Mouse (Mus musculus) lung, adult 2 months (tissue): ENCODE measurements around the gene Olfr1295. TPM values are rescaled to one million over a fixed set of nuclear protein-coding genes. Genes with fewer than 3 reads are reported as not detected.

Experiments
- DNase-seq: peaks from one replicate; pipeline ENCODE4 v3.0.0; 2022
- H3K4me1 ChIP-seq: fragments of 200-500 bp; 2 replicates; pipeline ENCODE4 v1.6.1; 2011; ENCODE audit warnings: low read length; ENCODE audit not compliant: control insufficient read depth, insufficient read depth
- H3K4me3 ChIP-seq: fragments of 200-500 bp; replicated peaks from 2 replicates; pipeline ENCODE3; 2011; ENCODE audit warnings: low read depth, mild to moderate bottlenecking, control low read depth, low read length; ENCODE audit errors: extremely low read depth
- CTCF ChIP-seq: fragments of 200-500 bp; IDR thresholded peaks from 2 replicates; pipeline ENCODE4 v1.5.1; 2011; ENCODE audit warnings: mild to moderate bottlenecking, low read length, control low read depth; ENCODE audit not compliant: insufficient read depth
- POLR2A ChIP-seq: fragments of 200-500 bp; IDR thresholded peaks from 2 replicates; pipeline ENCODE4 v1.6.1; 2011; ENCODE audit warnings: low read depth, mild to moderate bottlenecking, control low read depth, low read length, borderline replicate concordance; ENCODE audit errors: extremely low read depth
- WGBS: fragments of 180-500 bp; shearing (Covaris S2); methylation state at CpG from one replicate; pipeline ENCODE4 v1.1.7; 2018; 5-methylcytosine and 5-hydroxymethylcytosine counted together
- polyA plus RNA-seq: library from polyadenylated mRNA; depleted of rRNA; stranded (reverse); fragments of >200 nt; gene quantifications from 2 replicates; pipeline ENCODE4 v1.2.3, GENCODE M21; 2012; rRNA removed

The Olfr1295 gene
- polyA plus RNA-seq, result not detected in 2 replicates

DNA sequence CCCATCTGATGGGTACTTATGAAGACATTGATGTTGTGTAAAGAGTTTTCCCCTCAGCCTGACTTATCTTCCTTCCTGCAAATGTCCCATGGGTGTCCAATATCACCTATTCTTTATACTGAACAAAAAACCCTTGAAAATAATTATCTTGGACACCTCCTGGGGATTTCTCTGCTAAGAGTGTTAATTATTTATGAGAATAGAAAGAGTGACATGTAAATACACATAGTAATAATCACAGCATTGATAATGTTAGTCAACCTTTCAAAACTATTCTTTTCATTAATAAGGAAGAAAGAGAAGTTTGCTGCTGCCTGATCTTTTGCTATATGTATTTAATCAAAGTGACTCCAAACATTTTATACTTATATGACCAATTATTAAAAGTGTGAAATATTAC, at the start of gene Olfr1295:
Gene Olfr1295, minus strand, starts transcription at position 101 of the 400 bp plus-strand sequence.
- DNase-seq, result no peak
- Histone ChIP-seq H3K4me1 (no peaks in the 10 kb centered on the region), H3K4me3 (no peak within 1 kb of the TSS)
- TF ChIP-seq POLR2A (no peak), CTCF (no peak)

DNA sequence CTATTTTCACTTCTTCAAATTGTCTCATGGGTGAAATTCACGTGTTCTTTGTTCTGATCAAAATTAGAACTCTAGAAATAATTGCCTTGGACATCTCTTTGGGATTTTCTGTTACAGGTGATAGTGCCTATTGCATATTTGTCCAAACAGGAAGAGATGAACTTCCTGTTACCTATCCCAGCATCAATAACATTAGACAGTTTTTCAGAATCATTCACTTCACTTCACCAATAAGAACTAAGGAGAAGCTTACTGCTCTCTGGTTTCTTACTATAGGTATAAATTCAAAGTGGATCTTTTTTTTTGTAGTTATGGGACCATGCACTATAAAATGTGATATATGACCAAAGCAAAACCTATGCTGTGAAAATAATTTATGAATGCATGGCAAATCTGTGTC, 29.3 kb downstream of the Olfr1295 start, which contains the start of gene Olfr1294:
Gene Olfr1294, minus strand, starts transcription at position 101 of the 400 bp plus-strand sequence.
- TF ChIP-seq CTCF, result no peak
- TF ChIP-seq POLR2A, result no peak
- no peaks in the 10 kb centered on the region for H3K4me1 ChIP-seq
- 37% methylated on average over 1 of the region's 1 CpGs for WGBS
- H3K4me3 ChIP-seq, result no peak within 1 kb of the TSS
- DNase-seq, result no peak

DNA sequence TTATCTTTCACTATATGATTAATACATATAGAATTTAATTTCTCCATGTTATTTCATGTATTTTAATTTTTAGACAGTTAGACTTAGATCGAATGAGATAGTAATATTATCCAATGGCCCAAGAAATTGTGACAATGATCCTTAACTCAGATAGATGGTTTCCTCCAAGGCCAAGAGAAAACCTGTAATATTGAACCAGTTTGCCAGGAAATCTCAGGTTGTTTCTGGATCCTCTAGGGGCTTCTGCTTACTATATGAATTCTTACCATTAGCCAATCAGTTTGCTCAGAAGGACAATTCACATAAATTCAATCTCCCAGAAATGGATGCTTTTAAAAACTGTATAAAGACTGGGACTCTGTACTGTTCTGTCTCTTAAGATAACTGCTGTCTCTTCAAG, 44.6 kb downstream of the Olfr1295 start, which contains the start of gene Olfr1293-ps:
Gene Olfr1293-ps, plus strand, starts transcription at position 301 of the 400 bp plus-strand sequence.
- no peak for DNase-seq
- no peak for TF ChIP-seq POLR2A
- no peak for TF ChIP-seq CTCF
- WGBS, result 74% methylated on average over 1 of the region's 1 CpGs
- H3K4me3 ChIP-seq, result no peak within 1 kb of the TSS
- no peaks in the 10 kb centered on the region for H3K4me1 ChIP-seq

DNA sequence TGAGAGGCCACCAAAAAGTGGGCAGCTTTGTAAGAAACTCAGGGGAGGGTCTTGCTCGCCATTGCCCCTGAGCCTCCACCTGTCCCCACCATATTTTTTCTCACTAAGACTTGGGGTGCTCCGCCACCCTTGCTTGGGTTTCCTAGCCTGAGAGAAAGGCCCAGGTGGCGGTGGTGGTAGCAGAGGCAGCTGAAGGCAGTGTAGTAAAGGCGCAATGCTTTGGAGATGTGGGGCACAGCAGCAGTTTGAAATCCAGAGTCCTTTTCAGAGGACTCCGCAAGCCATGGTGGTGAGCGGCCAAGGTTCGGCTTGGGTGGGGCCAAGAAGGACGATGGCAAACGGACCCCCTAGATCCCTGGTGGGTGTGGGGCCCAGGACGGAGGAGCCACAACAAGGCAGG, 52.0 kb downstream of the Olfr1295 start:
- no peaks in the 10 kb centered on the region for H3K4me1 ChIP-seq
- TF ChIP-seq CTCF (no peak), POLR2A (no peak)
- 90% methylated on average over 10 of the region's 10 CpGs for WGBS
- no peak overlapping the region for H3K4me3 ChIP-seq
- no peak for DNase-seq

Other genes with a start within 250 kb of the Olfr1295 start
- not detected in 2 replicates for gene Olfr1281, start 243.2 kb downstream of the Olfr1295 start, polyA plus RNA-seq
- gene Olfr1282, start 233.6 kb downstream of the Olfr1295 start, polyA plus RNA-seq, result not detected in 2 replicates
- not detected in 2 replicates for gene Olfr1283, start 202.9 kb downstream of the Olfr1295 start, polyA plus RNA-seq
- gene Olfr1284, start 194.2 kb downstream of the Olfr1295 start, polyA plus RNA-seq, result not detected in 2 replicates
- not detected in 2 replicates for gene Olfr1286, start 146.6 kb downstream of the Olfr1295 start, polyA plus RNA-seq
- gene Olfr1287, start 120.5 kb downstream of the Olfr1295 start, polyA plus RNA-seq, result not detected in 2 replicates
- gene Olfr1288, start 95.6 kb downstream of the Olfr1295 start, polyA plus RNA-seq, result not detected in 2 replicates
- not detected in 2 replicates for gene Olfr1289, start 88.9 kb downstream of the Olfr1295 start, polyA plus RNA-seq
- not detected in 2 replicates for gene Olfr1290, start 75.9 kb downstream of the Olfr1295 start, polyA plus RNA-seq
- not detected in 2 replicates for gene Olfr1291-ps1, start 72.5 kb downstream of the Olfr1295 start, polyA plus RNA-seq
- gene Olfr1293-ps, start 44.5 kb downstream of the Olfr1295 start, polyA plus RNA-seq, result not detected in 2 replicates
- not detected in 2 replicates for gene Olfr1294, start 29.4 kb downstream of the Olfr1295 start, polyA plus RNA-seq
- not detected in 2 replicates for gene Olfr1297, start 56.8 kb upstream of the Olfr1295 start, polyA plus RNA-seq
- gene Olfr1298, start 79.5 kb upstream of the Olfr1295 start, polyA plus RNA-seq, result not detected in 2 replicates
- gene Olfr1299, start 91.7 kb upstream of the Olfr1295 start, polyA plus RNA-seq, result not detected in 2 replicates
- gene Olfr1301, start 181.3 kb upstream of the Olfr1295 start, polyA plus RNA-seq, result not detected in 2 replicates
- gene Olfr1302, start 207.7 kb upstream of the Olfr1295 start, polyA plus RNA-seq, result not detected in 2 replicates